Mouse (Mus musculus) inflammation-experienced regulatory T-cells, adult 6 months (primary cell): ENCODE data around the gene Stk10. TPM values are rescaled to one million over a fixed set of nuclear protein-coding genes. Genes with fewer than 3 reads are reported as not detected.
A peak's percentile ranks its signal among the peaks of the same experiment; 100 is the strongest.
"Not testable (repeated sequence)": the region's sequence is repeated elsewhere in the genome, so short reads cannot be mapped to it uniquely, and the experiment has no call there.

Experiments used
- ATAC-seq: one replicate; pipeline ENCODE4 v1.8.0; 2017
- polyA plus RNA-seq, 3 experiments: library from polyadenylated mRNA; unstranded; fragments of 100-300 nt; shearing (Covaris generic); gene quantifications; one replicate each; pipeline ENCODE4 v1.2.1; 2017

The Stk10 gene
- polyA plus RNA-seq, result 100 to 1,000 TPM in 1 of 3 experiments, 10 to 100 TPM in 2; 70.6 to 116 (median 97.1) TPM

GRCm38 (mm10) chr11:32532765-32533481 lies at the start of gene Stk10:
Stk10 (plus strand) TSS chr11:32533305.
- ATAC-seq, result peak; percentile 71

DNA sequence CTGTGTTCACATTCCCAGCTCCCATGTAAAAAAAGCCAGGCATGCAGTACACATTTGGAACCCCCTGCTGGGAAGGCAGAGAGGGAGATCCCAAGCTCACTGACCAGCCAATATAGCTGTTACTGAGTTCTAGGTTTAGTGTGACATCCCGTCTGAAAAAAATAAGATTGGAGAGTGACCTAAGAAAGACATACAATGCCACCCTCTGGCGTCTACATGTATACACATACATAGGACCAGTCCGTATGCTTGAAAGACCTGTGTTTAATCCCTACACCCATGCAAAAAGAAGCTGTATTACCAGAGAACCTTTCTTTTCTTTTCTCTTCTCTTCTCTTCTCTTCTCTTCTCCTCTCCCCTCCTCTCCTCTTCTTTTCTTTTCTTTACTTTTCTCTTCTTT lies 47.8 kb upstream of the Stk10 start:
- ATAC-seq, result no peak

DNA sequence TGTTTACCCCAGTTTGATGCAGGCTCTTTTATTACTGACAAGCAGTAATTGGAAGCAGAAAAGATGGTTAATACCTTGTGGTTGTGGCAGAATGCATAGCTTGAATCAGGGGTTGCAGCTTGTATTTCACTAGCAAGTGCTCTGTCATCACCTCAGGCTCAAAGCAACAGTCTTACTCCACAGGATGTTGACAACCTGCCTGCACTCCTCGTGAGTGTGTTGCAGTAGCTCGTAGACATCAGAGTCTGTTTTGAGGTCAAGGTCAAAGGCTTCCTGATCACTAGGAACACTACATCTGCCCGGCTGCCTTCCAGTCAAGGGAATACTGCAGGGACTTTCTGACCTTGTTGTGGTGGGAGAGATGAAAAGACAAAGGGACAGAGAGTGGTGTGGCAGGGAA lies 46.5 kb upstream of the Stk10 start:
- ATAC-seq, result peak; percentile 69

- no peak for ATAC-seq
These were observed 45.6 kb upstream of the Stk10 start for GRCm38 (mm10) chr11:32487501-32487900.

- no peak for ATAC-seq
These were observed 44.8 kb upstream of the Stk10 start for GRCm38 (mm10) chr11:32488344-32488743.

DNA sequence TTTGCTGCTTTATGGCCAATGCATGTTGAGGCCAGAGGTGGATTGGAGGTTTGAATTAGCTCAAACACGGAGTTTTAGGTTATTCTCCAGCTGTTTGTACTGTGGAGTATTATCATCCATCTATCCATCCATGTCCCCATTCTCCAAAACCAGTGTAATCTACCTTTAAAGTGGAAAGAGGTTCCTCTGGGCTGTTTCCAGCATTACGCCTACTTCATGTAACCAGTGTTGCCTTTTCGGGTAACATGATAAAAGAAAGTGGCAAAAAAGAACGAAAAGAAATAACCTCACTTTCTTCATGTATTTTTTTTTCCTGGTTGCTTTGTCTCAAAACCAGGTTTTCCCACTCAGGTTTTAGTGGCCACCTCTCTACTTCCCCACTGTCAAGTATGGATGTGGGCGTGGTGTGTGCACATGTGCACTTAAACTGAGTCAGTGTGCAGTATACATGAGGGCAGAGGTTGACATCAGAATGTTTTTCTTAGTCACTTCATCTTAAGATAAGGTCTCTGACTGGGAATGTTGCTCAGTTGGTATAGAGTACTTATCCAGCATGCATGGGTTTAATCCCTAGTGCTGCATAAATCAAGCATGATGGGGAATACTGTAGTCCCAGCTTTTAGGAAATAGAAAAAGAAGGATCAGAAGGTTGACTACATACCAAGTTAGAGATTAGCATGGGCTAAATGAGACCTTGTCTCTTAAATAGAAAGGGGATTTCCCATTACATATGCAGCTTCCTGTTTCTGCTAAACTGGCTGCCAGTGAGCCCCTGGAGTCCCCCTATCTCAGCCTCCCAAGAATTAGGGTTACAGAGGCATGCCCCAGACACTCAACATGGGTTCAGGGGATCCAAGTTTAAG lies 44.1 kb upstream of the Stk10 start:
- peak; percentile 89 for ATAC-seq

DNA sequence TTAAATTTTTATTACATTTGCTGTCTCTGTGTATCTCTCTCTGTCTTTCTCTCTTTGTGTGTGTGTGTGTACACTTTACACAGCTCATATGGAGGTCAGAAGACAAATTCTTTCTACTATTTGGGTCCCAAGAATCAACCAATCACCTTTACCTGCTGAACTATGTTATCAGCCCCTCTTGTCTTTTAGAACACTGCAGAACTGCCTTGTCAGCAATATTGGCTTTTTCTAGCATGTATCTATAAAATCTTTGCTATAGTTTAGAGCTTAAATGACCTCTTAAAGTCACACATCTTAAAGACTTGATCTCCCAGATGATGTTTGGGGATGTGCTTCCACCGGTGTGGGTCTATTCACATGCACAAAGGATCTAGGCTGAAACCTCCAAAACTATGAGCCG lies 42.0 kb upstream of the Stk10 start:
- no peak for ATAC-seq

DNA sequence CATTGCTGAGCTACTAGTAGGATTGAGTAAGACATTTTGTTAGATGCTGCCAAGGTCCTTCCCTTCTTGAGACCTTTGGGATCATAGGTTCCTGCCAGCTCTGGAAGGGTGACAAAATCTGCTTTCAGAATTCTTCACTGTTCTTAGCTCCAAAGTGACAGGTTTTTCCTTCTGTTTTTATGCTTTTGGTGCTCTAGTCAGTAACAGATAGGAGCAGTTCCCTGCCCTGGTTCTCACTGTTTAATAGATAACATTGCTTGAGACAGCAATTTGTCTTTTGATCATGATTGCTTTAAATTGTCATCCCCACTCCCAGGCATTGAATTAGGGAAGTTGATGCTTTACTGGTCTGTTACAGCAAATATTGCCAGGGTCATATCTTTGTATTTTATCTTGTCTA lies 39.8 kb upstream of the Stk10 start:
- no peak for ATAC-seq

DNA sequence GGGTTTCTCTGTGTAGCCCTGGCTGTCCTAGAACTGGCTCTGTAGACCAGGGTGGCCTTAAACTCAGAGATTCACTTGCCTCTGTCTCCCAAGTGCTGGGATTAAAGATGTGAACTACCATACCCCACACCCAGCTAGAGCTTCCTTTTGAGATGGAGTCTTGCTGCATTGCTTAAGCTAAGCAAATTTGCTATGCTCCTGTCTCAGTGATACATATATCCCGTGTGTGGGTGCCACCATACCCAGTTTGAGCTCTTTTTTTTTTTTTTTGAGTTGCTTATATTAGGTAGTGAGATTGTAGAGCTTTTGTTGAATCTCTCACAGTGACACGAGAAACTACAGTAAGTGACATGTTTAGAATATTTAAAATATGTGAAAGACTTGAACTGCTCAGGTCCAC lies 37.8 kb upstream of the Stk10 start:
- ATAC-seq, result no peak

DNA sequence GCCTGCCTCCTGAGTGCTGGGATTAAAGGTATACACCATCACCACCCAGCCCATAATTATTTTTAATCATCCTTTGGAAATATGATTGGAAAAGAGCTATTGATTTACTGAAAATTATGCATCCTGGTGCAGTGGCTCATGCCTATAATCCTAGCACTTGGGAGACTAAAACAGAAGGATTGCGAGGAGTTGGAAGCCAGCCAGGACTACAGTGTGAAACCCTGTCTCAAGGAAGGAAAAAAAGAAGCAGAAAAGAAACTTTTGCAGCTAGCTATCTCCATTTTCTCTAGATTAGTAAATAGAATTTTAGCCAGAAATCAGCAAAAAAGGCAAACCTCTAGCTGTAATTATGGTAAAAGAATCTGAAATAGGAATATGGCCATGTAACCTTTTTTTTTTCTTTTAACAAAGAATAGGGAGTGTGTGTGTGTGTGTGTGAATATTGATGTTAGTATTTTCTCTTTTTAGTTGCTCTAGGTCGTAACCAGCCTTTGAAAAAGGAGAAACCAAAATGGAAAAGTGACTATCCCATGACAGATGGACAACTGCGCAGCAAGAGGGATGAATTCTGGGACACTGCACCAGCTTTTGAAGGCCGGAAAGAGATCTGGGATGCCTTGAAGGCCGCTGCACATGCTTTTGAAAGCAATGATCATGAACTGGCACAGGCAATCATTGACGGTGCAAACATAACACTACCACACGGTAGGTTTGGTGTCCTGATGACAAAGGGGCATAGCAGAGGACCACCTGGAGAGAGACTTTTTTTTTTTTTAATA lies 34.2 kb upstream of the Stk10 start:
- no peak for ATAC-seq

DNA sequence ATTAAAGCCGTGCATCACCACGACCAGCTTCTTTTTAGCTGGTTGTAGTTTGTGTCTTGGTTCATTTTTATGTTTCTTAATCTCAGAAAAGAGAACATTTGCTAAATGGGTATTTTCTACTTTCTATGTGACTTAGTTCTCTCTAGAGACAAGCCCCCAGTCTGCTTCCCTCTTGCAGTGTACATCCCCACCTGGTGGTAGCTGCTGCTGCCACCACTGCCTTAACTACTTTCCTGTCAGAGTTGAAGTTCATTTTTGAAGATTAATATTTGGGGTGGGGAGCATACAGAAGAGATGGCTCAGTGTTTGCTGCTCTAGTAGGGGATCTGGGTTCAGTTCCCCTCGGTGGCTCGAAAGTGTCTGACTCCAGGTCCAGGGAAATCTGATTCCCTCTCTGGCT lies 33.2 kb upstream of the Stk10 start:
- no peak for ATAC-seq

- ATAC-seq, result no peak
These were observed 29.4 kb upstream of the Stk10 start for GRCm38 (mm10) chr11:32503711-32504110.

GRCm38 (mm10) chr11:32505091-32505739 lies 27.9 kb upstream of the Stk10 start:
- no peak for ATAC-seq

DNA sequence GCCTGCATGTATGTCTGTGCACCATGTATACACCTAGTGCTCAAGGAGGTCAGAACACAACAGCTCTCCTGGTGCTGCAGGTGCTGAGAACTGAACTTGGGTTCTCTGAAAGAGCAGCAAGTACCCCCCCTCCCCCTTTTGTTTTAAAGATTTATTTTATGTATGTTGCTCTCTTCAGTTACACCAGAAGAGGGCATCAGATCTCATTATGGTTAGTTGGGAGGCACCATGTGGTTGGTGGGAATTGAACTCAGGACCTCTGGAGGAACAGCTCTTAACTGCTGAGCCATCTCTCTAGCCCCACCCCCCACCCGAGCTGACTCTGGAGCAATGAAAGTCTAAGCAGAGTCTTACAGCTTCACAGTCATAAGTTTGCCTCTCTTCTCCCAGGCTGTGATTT lies 22.2 kb upstream of the Stk10 start:
- ATAC-seq, result no peak

- not testable (repeated sequence) for ATAC-seq
These were observed 18.3 kb upstream of the Stk10 start for GRCm38 (mm10) chr11:32514853-32515252.

DNA sequence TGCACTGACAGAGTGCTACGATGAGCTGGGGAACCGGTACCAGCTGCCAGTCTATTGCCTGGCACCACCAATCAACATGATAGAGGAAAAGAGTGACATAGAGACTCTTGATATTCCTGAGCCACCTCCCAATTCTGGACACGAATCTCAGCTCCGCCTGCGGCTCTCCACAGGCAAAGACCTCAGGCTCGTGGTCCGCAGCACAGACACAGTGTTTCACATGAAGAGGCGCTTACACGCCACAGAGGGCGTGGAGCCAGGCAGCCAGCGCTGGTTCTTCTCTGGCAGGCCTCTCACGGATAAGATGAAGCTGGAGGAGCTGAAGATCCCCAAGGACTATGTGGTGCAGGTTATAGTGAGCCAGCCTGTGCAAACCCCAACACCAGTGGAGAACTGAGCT lies 17.0 kb upstream of the Stk10 start:
- no peak for ATAC-seq

DNA sequence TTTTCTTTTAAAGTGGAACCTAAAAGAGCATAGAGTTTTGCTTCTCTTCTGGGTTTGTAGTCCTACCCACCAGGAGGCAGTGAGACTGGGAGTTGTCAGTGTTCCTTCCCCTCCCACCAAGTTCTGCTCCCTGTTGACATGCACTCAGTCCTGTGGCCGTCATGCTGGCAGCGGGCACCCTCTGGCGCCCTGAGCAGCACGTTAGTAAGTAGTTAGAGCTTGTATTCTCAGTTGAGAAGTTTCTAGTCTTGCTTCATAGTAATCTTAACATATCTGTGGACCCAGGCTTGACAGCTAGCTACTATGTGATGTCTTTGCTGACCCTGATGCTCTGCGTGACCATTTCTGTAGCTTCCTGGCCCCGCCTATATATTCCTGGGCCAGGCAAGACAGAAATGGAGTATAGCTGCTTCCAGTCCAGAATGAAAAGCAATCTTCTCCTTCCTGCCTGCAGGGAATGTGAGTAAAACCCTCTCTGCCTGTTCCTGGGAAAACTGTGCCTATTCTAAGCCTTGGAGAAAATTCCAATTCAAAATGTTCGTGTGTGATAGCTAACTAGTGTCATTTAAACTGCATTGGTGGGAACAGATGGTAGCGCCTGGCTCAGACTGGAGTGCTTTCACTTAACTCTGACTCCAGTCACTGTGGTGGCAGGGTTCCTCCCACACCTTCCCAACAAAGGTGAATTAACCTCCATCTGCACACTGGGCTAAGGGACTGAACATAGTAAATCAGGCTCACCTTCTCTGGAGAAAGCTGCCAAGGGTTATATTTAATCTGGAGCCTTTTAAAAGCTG lies 16.0 kb upstream of the Stk10 start:
- ATAC-seq, result no peak

GRCm38 (mm10) chr11:32518770-32519169 lies 14.3 kb upstream of the Stk10 start:
- ATAC-seq, result no peak

GRCm38 (mm10) chr11:32519354-32519753 lies 13.8 kb upstream of the Stk10 start:
- ATAC-seq, result no peak

- ATAC-seq, result no peak
These were observed 11.9 kb upstream of the Stk10 start for GRCm38 (mm10) chr11:32521246-32521645.

GRCm38 (mm10) chr11:32524122-32524920 lies 8.8 kb upstream of the Stk10 start:
- no peak for ATAC-seq
